Mouse (Mus musculus) stomach, embryonic 16.5 days (tissue): ENCODE data around the gene Pik3c2g. TPM values are rescaled to one million over a fixed set of nuclear protein-coding genes. Genes with fewer than 3 reads are reported as not detected.

ENCODE experiments used
- ATAC-seq: fragments of 200-750 bp; cut with Nextera tagmentation; 2 replicates; pipeline ENCODE4 v1.8.0; 2017; ENCODE audit warnings: moderate number of reproducible peaks, moderate TSS enrichment; ENCODE audit not compliant: insufficient read depth, low FRiP score
- H3K27ac ChIP-seq: fragments of 300-500 bp; sonication (generic); 2 replicates; pipeline ENCODE4 v1.5.1; 2014; ENCODE audit warnings: low read length
- H3K27me3 ChIP-seq: fragments of 300-500 bp; sonication (generic); 2 replicates; pipeline ENCODE4 v1.6.1; 2014; ENCODE audit warnings: low read length, control low read depth, mixed read lengths; ENCODE audit not compliant: control insufficient read depth, insufficient read depth
- H3K36me3 ChIP-seq: fragments of 300-500 bp; sonication (generic); 2 replicates; pipeline ENCODE4 v1.6.1; 2014; ENCODE audit warnings: low read length; ENCODE audit not compliant: control insufficient read depth, insufficient read depth
- H3K4me1 ChIP-seq: fragments of 300-500 bp; sonication (generic); 2 replicates; pipeline ENCODE4 v1.6.1; 2014; ENCODE audit warnings: low read length, control low read depth, mixed read lengths; ENCODE audit not compliant: control insufficient read depth, insufficient read depth
- H3K4me2 ChIP-seq: fragments of 300-500 bp; sonication (generic); 2 replicates; pipeline ENCODE4 v1.6.1; 2014; ENCODE audit warnings: low read depth, low read length, mixed read lengths
- H3K4me3 ChIP-seq: fragments of 300-500 bp; sonication (generic); replicated peaks from 2 replicates; pipeline ENCODE4 v1.5.1; 2014; ENCODE audit warnings: mild to moderate bottlenecking, low read length
- H3K9ac ChIP-seq: fragments of 300-500 bp; sonication (generic); 2 replicates; pipeline ENCODE4 v1.6.1; 2014; ENCODE audit warnings: low read length
- H3K9me3 ChIP-seq: fragments of 300-500 bp; sonication (generic); replicated peaks from 2 replicates; pipeline ENCODE4 v1.6.1; 2016; ENCODE audit warnings: low read length, control low read depth; ENCODE audit not compliant: control insufficient read depth
- WGBS: fragments of 180-500 bp; shearing (Covaris S2); extraction: QIAGEN DNeasy Blood & Tissue Kit; methylation state at CpG from one replicate; pipeline ENCODE4 v1.1.7; 2014; 5-methylcytosine and 5-hydroxymethylcytosine counted together
- polyA plus RNA-seq: library from polyadenylated mRNA; unstranded; fragments of >200 nt; fragmentation: Nextera tagmentation; extraction: Ambion mirVana; gene quantifications from 2 replicates; pipeline ENCODE4 v1.2.1, GENCODE M21; 2015

Gene Pik3c2g
- polyA plus RNA-seq, result 4.5 and 5.5 TPM in 2 replicates

DNA sequence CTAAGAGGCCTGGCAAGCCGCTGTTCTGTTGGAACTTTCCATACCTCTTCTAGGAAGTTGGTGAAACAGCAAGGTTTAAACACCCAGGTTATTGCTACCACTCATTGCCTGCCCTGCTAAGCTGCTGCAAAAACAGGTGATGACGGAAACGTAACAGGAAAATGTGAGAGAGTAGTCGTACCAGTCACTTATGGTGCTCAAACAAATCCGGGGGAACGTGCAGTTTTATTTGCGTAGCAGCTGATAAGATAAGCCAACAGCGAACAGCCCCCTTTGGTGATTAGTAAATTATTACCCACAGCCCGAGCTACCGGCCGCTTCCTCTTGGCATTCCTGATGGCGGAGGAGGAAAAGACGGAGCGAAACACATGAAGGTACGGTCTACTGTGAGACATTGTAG is at the start of gene Pik3c2g:
Gene Pik3c2g (plus strand): TSS at position 330 of the 400 bp plus-strand sequence.
- WGBS, result 24% methylated on average over 15 of the region's 15 CpGs
- Histone ChIP-seq H3K27ac (peak within 1 kb of the TSS; percentile 23), H3K36me3 (no peaks in the 10 kb centered on the region), H3K27me3 (no peaks in the 10 kb centered on the region), H3K4me1 (0 out of 2 replicates have a peak, but pooled peaks cover 5% of the 10 kb centered on the region), H3K9me3 (no peaks in the 10 kb centered on the region), H3K4me2 (peak within 1 kb of the TSS; percentile 46), H3K9ac (peak within 1 kb of the TSS; percentile 35), H3K4me3 (peak within 1 kb of the TSS; percentile 27)
- ATAC-seq, result peak; percentile 86

DNA sequence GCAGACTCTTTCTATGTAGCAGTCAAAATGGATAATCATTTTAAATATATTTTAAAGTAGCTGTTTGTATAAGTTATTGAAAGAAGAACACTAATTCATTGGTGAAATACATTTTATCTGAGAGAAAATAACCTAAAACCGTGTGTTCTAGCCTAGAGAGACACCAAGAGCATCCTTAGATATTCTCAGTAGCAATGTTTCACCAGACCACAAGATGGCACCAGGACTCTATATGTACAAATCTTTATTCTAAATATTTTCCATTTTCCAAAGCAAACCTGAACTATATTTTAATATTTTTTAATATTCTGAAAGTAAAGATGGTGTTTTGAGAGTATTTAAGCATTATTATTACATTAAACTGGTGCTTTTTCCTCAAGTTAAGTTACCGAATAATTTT is 48.6 kb upstream of the Pik3c2g start:
- Histone ChIP-seq H3K4me1 (no peaks in the 10 kb centered on the region), H3K4me2 (no peak overlapping the region), H3K9me3 (no peaks in the 10 kb centered on the region), H3K27ac (no peak overlapping the region), H3K4me3 (no peak overlapping the region), H3K36me3 (no peaks in the 10 kb centered on the region), H3K9ac (no peak overlapping the region), H3K27me3 (no peaks in the 10 kb centered on the region)
- 52% methylated on average over 2 of the region's 2 CpGs for WGBS
- no peak for ATAC-seq

DNA sequence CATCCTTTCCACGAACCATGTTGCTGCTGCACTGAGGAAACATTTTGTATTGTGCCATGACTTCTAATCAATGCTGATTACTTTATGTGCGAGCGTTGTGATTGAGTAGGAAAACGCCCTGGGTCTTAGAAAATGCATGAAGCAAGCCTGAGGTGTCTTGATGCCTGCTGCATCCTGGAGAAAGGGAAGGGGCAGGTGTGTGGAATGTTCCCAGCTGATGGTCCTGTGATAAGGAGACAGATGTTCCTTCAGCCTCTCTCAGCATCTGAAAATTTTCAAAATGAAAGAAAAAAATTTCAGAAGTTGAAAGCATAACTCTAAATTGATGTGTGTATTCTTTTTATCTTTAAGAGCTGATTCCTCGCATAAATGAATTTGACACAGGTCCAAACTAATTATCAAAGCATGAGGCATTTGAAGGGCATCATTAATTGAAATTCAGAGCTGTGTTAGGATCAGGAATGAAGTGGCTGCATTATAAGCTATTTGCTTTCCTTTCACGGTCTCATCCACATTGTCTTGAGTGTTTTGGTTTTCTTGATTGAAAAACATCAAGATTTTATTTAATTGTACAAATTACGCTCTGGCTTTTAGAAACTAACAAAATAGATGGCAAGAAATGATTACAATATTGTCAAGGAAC is 31.4 kb upstream of the Pik3c2g start:
- Histone ChIP-seq H3K4me2 (no peak overlapping the region), H3K4me1 (no peaks in the 10 kb centered on the region), H3K4me3 (no peak overlapping the region), H3K36me3 (no peaks in the 10 kb centered on the region), H3K27ac (no peak overlapping the region), H3K9ac (no peak overlapping the region), H3K27me3 (no peaks in the 10 kb centered on the region), H3K9me3 (no peaks in the 10 kb centered on the region)
- WGBS, result 79% methylated on average over 7 of the region's 7 CpGs
- no peak for ATAC-seq

GRCm38 (mm10) chr6:139569211-139569610 is 17.8 kb upstream of the Pik3c2g start:
- H3K4me2 ChIP-seq, result no peak overlapping the region
- no peak overlapping the region for H3K27ac ChIP-seq
- no peaks in the 10 kb centered on the region for H3K9me3 ChIP-seq
- no peaks in the 10 kb centered on the region for H3K4me1 ChIP-seq
- no peaks in the 10 kb centered on the region for H3K36me3 ChIP-seq
- 68% methylated on average over 7 of the region's 7 CpGs for WGBS
- ATAC-seq, result no peak
- no peak overlapping the region for H3K4me3 ChIP-seq
- no peak overlapping the region for H3K9ac ChIP-seq
- H3K27me3 ChIP-seq, result no peaks in the 10 kb centered on the region

DNA sequence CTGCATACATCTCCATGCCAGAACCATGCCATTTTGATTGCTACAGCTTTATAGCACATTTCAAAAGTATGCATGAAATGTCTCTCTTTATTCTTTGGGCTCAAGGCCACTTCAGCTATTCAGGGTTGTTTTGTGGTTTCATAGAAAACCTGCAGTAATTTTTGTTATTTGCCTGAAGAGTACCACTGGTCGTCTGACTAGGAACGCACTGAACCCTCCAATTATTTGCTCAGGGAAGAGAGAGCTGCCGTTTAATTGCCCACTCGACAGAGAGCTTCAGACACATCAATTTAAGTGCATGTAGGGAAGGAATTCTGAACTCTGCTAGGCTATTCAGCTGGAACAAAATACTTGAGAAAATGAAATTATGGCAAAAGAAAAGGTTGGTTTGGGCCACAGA is 11.2 kb upstream of the Pik3c2g start:
- Histone ChIP-seq H3K9me3 (no peaks in the 10 kb centered on the region), H3K27me3 (no peaks in the 10 kb centered on the region), H3K36me3 (no peaks in the 10 kb centered on the region), H3K27ac (no peak overlapping the region), H3K4me2 (no peak overlapping the region), H3K9ac (no peak overlapping the region), H3K4me1 (no peaks in the 10 kb centered on the region), H3K4me3 (no peak overlapping the region)
- 46% methylated on average over 4 of the region's 4 CpGs for WGBS
- no peak for ATAC-seq

- Histone ChIP-seq H3K27me3 (no peaks in the 10 kb centered on the region), H3K4me2 (no peak overlapping the region), H3K4me3 (no peak overlapping the region), H3K27ac (no peak overlapping the region), H3K9me3 (no peaks in the 10 kb centered on the region), H3K4me1 (no peaks in the 10 kb centered on the region), H3K36me3 (no peaks in the 10 kb centered on the region), H3K9ac (no peak overlapping the region)
- ATAC-seq, result peak; percentile 33; the same call in 1 of the 2 replicates
- 56% methylated on average over 10 of the region's 10 CpGs for WGBS
Measured at GRCm38 (mm10) chr6:139576261-139577014, 10.6 kb upstream of the Pik3c2g start.

DNA sequence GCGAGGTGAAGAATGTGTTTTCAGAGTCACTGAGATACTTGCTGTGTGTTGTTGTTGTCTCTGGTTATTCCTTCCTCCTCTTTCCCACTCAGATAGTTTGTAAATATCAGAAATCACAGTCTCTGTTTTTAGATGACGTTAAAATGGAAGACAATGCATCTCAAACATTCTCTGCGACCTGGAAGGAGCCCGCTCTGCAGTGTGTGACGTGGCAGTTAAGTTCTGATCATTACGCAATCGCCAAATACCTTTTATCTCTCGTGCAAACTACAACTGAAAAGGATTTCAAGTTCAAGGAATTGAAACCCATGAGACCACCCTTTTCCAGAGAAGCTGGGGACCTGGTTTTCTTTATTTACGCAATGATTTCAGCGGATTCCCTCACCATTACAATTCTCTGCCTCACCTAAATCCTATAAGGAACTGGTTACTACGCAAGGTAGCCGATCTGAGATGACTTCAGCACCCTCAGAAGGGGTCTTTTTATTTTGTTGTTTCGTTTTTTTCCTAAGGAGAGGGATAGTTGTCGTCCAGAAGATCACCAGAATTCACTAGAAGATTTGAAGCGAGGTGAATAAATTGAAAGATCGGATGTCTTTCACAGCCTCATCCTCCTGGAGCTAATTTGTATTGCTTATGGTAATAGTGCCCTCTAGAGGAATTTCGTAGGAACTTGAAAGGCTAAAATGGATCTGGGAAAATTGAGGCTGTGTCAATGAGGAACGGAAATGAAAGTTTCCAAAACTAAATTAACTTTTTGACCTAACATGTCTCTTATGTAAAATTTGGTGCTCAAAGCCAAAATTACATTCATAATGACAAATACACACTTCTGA is 9.8 kb upstream of the Pik3c2g start:
- H3K36me3 ChIP-seq, result no peaks in the 10 kb centered on the region
- H3K4me2 ChIP-seq, result peak overlapping the region; percentile 41; the same call in 1 of the 2 replicates
- H3K4me1 ChIP-seq, result no peaks in the 10 kb centered on the region
- H3K4me3 ChIP-seq, result peak overlapping the region; percentile 16; the same call in 1 of the 2 replicates
- ATAC-seq, result no peak
- no peaks in the 10 kb centered on the region for H3K9me3 ChIP-seq
- H3K27ac ChIP-seq, result no peak overlapping the region
- WGBS, result 49% methylated on average over 18 of the region's 18 CpGs
- no peaks in the 10 kb centered on the region for H3K27me3 ChIP-seq
- no peak overlapping the region for H3K9ac ChIP-seq

DNA sequence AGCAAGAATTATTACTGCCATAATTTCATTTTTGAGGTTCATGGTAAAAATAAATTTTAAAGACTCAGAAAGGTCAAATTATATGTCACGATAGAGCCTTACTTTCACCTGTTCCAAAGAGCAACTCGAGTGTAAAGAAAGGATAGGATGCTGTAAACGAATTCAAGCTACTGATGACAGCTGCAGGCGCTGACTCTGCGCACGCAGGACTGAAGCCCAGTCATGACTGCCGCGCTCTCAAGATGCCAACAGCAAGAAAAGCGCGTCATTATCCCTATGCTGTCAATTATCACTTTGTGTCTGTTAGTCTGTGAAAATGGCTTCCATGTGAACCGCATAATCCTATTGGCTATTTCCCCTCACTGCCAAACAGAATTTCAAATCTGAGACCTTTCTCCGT is 457 bp downstream of the Pik3c2g start:
- Histone ChIP-seq H3K27ac (no peak overlapping the region), H3K9me3 (no peaks in the 10 kb centered on the region), H3K9ac (peak overlapping the region; percentile 35), H3K4me2 (peak overlapping the region; percentile 46), H3K36me3 (no peaks in the 10 kb centered on the region), H3K4me3 (peak overlapping the region; percentile 27), H3K27me3 (no peaks in the 10 kb centered on the region), H3K4me1 (0 out of 2 replicates have a peak, but pooled peaks cover 5% of the 10 kb centered on the region)
- ATAC-seq, result no peak
- 58% methylated on average over 12 of the region's 12 CpGs for WGBS
